Mouse (Mus musculus) lung, postnatal 0 days (tissue): ENCODE results near the gene Lsm4. TPM values are rescaled to one million over a fixed set of nuclear protein-coding genes. Genes with fewer than 3 reads are reported as not detected.
A peak's percentile ranks its signal among the peaks of the same experiment; 100 is the strongest.

Source experiments
- ATAC-seq: fragments of 200-750 bp; cut with Nextera tagmentation; 2 replicates; pipeline ENCODE4 v1.8.0; 2017; ENCODE audit warnings: moderate library complexity
- DNase-seq: peaks from one replicate; pipeline ENCODE4 v3.0.0-alpha.2; 2016; ENCODE audit warnings: low spot score
- H3K27ac ChIP-seq: fragments of 300-500 bp; sonication (generic); 2 replicates; pipeline ENCODE4 v1.5.1; 2014; ENCODE audit warnings: antibody characterized with exemption, mild to moderate bottlenecking, low read length, mixed read lengths
- H3K27me3 ChIP-seq: fragments of 300-500 bp; sonication (generic); replicated peaks from 2 replicates; pipeline ENCODE4 v1.6.1; 2014; ENCODE audit warnings: low read length, mixed read lengths; ENCODE audit not compliant: insufficient read depth
- H3K36me3 ChIP-seq: fragments of 300-500 bp; sonication (generic); 2 replicates; pipeline ENCODE4 v1.6.1; 2014; ENCODE audit warnings: low read length, mixed read lengths; ENCODE audit not compliant: insufficient read depth
- H3K4me1 ChIP-seq: fragments of 300-500 bp; sonication (generic); 2 replicates; pipeline ENCODE4 v1.6.1; 2014; ENCODE audit warnings: antibody characterized with exemption, low read depth, low read length, mixed read lengths; ENCODE audit not compliant: insufficient read depth
- H3K4me2 ChIP-seq: fragments of 300-500 bp; sonication (generic); replicated peaks from 2 replicates; pipeline ENCODE4 v1.6.1; 2014; ENCODE audit warnings: low read depth, mild to moderate bottlenecking, low read length, moderate library complexity, mixed read lengths
- H3K4me3 ChIP-seq: fragments of 300-500 bp; sonication (generic); 2 replicates; pipeline ENCODE4 v1.5.1; 2014; ENCODE audit warnings: low read depth, low read length
- H3K9ac ChIP-seq: fragments of 300-500 bp; sonication (generic); replicated peaks from 2 replicates; pipeline ENCODE4 v1.6.1; 2014; ENCODE audit warnings: low read depth, mild to moderate bottlenecking
- H3K9me3 ChIP-seq: fragments of 300-500 bp; sonication (generic); 2 replicates; pipeline ENCODE4 v1.6.1; 2016; ENCODE audit warnings: low read length, mixed read lengths
- CTCF ChIP-seq: IDR thresholded peaks from 2 replicates; pipeline ENCODE4 v1.5.1; 2016; ENCODE audit warnings: antibody characterized with exemption, mild to moderate bottlenecking
- EP300 ChIP-seq: IDR thresholded peaks from 2 replicates; pipeline ENCODE4 v1.6.1; 2016; ENCODE audit warnings: antibody characterized with exemption, mild to moderate bottlenecking, control low read depth
- WGBS: fragments of 180-500 bp; shearing (Covaris S2); extraction: QIAGEN DNeasy Blood & Tissue Kit; methylation state at CpG from one replicate; pipeline ENCODE4 v1.1.7; 2014; 5-methylcytosine and 5-hydroxymethylcytosine counted together
- polyA plus RNA-seq: library from polyadenylated mRNA; unstranded; fragments of >200 nt; fragmentation: Nextera tagmentation; extraction: Ambion mirVana; gene quantifications from 2 replicates; pipeline ENCODE4 v1.2.1, GENCODE M21; 2015

The Lsm4 gene
- polyA plus RNA-seq, 1 experiment from 2014 or later, result 104 TPM

DNA sequence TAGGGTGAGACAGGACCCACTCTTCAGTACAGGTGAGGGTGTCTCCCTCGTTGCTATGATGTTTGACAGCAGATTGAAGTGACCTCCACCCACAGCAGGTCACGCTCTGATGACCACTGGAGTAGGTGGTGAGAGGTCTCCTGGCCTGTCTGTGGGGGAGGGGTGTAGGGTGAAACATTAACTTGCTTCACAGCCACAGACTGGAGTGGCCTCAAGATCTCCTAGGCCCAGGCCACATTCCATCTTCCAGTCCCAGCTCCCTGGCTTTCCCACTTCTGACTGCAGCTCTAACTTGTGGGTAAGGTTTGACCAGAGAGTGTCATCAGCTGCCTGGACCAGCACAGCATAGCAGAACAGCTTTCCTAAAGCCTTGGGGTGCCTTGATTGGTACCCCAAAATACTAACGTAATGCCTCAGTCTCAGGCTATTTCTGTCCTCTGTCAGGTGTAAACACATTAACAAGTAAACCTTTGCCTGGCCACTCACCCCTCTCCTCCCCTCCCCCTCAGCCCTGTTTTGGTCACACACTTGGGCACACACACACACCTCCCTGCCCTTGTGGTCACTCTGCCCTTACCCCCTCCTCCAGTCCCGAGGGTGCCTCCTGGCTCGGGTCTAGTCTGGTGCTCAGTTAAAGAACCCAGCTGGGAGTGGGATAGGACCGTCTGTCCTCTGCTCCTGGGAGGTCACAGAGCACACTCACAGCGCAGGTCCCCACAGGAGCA is 50.6 kb downstream of the Lsm4 start, which contains the start of gene Pde4c:
Gene Pde4c (plus strand): TSS at position 235 of the 725 bp plus-strand sequence.
- ATAC-seq, result peak; percentile 90

DNA sequence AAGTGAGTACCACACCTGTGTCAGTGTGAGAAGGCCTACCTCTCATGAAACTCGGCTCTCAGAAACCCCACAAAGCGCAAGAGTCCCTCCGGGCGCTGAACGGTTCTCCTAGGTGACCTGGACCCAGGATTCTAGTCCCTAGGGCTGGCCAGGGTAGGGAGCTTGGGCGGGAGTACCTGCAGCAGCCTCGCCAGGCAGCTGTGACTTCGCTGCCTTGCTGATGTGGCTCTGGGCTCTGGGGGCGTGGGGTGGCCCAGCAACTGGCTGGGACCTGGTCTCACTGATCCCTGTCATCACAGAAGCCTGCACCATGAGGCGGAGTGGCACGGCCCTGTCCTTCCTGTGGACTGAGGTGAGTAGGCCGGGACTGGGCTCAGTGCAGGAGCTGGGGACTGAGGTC is 51.2 kb downstream of the Lsm4 start:
- TF ChIP-seq EP300 (no peak), CTCF (no peak)
- ATAC-seq, result no peak

More for the DNA sequence above, 50.6 kb downstream of the Lsm4 start, which contains the start of gene Pde4c:
- H3K4me1 ChIP-seq, result no peaks in the 10 kb centered on the region
- H3K9me3 ChIP-seq, result no peaks in the 10 kb centered on the region
- H3K27ac ChIP-seq, result peak within 1 kb of the TSS; percentile 39
- TF ChIP-seq CTCF (no peak), EP300 (peak; percentile 38; the same call in 1 of the 2 replicates)
- H3K9ac ChIP-seq, result no peak within 1 kb of the TSS
- no peaks in the 10 kb centered on the region for H3K36me3 ChIP-seq
- H3K27me3 ChIP-seq, result 0 out of 2 replicates have a peak, but pooled peaks cover under 1% of the 10 kb centered on the region
- peak within 1 kb of the TSS; percentile 6 for H3K4me2 ChIP-seq
- peak; percentile 86 for DNase-seq
- no peak within 1 kb of the TSS for H3K4me3 ChIP-seq
- 41% methylated on average over 7 of the region's 7 CpGs for WGBS

DNA sequence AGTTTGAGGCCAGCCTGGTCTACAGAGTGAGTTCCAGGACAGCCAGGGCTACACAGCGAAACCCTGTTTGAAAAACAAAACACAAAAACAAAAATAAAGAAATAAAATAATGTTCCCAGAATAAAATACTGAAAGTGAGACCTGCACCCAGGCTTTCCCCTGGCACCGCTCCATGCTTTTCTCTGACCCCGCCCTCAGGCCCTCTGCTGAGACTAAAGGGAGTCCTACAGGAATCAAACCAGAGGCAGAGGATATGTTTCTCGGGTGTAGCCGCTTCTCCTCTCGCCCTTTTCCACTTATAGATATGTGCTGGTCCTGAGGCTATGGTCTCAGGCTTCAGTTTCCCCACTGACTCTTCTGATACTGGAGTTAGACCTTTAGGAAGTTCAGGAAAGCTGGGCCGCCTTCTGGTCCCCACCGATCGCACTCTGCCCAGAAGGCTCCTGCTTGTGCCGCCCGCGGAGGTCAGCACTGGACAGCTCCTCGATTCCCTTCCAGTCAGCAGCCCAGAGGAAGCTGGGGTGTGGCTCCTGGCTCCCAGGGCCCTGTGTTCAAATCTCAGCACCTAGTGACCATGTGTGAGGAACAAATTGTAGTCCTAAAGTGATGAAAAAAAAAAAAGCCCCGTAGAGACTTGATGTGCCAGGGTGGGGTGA is 52.9 kb downstream of the Lsm4 start:
- Histone ChIP-seq H3K27ac (no peak overlapping the region), H3K4me1 (no peaks in the 10 kb centered on the region; the same call in 1 of the 2 replicates), H3K36me3 (no peaks in the 10 kb centered on the region), H3K4me2 (no peak overlapping the region), H3K9ac (no peak overlapping the region), H3K27me3 (peaks cover 3% of the 10 kb centered on the region; the same call in 1 of the 2 replicates), H3K9me3 (no peaks in the 10 kb centered on the region), H3K4me3 (no peak overlapping the region)
- TF ChIP-seq EP300 (no peak), CTCF (no peak)
- 26% methylated on average over 14 of the region's 14 CpGs for WGBS
- peak; percentile 41 for DNase-seq
- ATAC-seq, result no peak

More for the DNA sequence above, 51.2 kb downstream of the Lsm4 start:
- Histone ChIP-seq H3K4me2 (no peak overlapping the region), H3K9ac (no peak overlapping the region), H3K4me1 (no peaks in the 10 kb centered on the region), H3K9me3 (no peaks in the 10 kb centered on the region), H3K27me3 (0 out of 2 replicates have a peak, but pooled peaks cover 3% of the 10 kb centered on the region), H3K36me3 (no peaks in the 10 kb centered on the region), H3K4me3 (no peak overlapping the region), H3K27ac (peak overlapping the region; percentile 39)
- DNase-seq, result no peak
- 69% methylated on average over 12 of the region's 12 CpGs for WGBS

DNA sequence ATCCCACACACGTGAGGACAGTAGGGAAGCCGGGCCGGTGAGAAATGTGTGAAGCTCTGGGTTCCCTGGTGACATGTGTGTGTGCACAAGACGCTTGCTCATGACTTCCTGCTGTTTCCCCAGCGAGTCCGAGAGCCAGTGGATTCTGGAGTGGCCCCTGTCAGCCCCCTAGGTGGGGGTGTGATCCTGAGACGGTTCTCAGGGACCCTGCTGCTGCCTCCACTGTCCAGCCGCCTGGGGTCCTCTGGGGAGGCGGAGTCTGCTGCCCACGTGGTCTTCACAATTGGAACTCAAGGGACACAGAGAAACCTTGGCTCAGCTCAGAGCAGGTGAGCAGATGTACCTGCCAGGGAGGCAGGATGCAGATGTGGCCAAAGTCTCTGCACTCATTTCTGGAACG is 53.7 kb downstream of the Lsm4 start:
- Histone ChIP-seq H3K9ac (no peak overlapping the region), H3K27ac (no peak overlapping the region), H3K4me3 (no peak overlapping the region), H3K4me2 (no peak overlapping the region), H3K4me1 (no peaks in the 10 kb centered on the region; the same call in 1 of the 2 replicates), H3K36me3 (no peaks in the 10 kb centered on the region), H3K9me3 (no peaks in the 10 kb centered on the region), H3K27me3 (peaks cover 3% of the 10 kb centered on the region; the same call in 1 of the 2 replicates)
- DNase-seq, result no peak
- 30% methylated on average over 11 of the region's 11 CpGs for WGBS
- no peak for ATAC-seq
- no peak for TF ChIP-seq CTCF
- no peak for TF ChIP-seq EP300

Other genes starting within 250 kb of the Lsm4 start
- gene Crtc1, start 233.7 kb upstream of the Lsm4 start, polyA plus RNA-seq, result 5.1 and 7.0 TPM in 2 replicates
- gene Klhl26, start 196.3 kb upstream of the Lsm4 start, polyA plus RNA-seq, result 19.0 and 21.6 TPM in 2 replicates
- 4.1 and 5.2 TPM in 2 replicates for gene Tmem59l, start 185.9 kb upstream of the Lsm4 start, polyA plus RNA-seq
- 98.7 and 112 TPM in 2 replicates for gene Crlf1, start 180.1 kb upstream of the Lsm4 start, polyA plus RNA-seq
- gene Rex1bd, start 166.5 kb upstream of the Lsm4 start, polyA plus RNA-seq, result 103 and 117 TPM in 2 replicates
- 723 and 836 TPM in 2 replicates for gene Uba52, start 162.4 kb upstream of the Lsm4 start, polyA plus RNA-seq
- gene Fkbp8, start 145.5 kb upstream of the Lsm4 start, polyA plus RNA-seq, result 222 and 228 TPM in 2 replicates
- 56.1 and 62.4 TPM in 2 replicates for gene Kxd1, start 145.3 kb upstream of the Lsm4 start, polyA plus RNA-seq
- 11.8 and 13.0 TPM in 2 replicates for gene Ell, start 133.8 kb upstream of the Lsm4 start, polyA plus RNA-seq
- gene Isyna1, start 78.9 kb upstream of the Lsm4 start, polyA plus RNA-seq, result 49.1 and 57.8 TPM in 2 replicates
- 117 and 125 TPM in 2 replicates for gene Ssbp4, start 64.4 kb upstream of the Lsm4 start, polyA plus RNA-seq
- gene Lrrc25, start 57.1 kb upstream of the Lsm4 start, polyA plus RNA-seq, result 4.2 TPM in 2 replicates
- gene Gdf15, start 40.8 kb upstream of the Lsm4 start, polyA plus RNA-seq, result 1.3 and 2.3 TPM in 2 replicates
- gene Pgpep1, start 12.9 kb upstream of the Lsm4 start, polyA plus RNA-seq, result 32.9 and 34.4 TPM in 2 replicates
- gene Jund, start 25.7 kb downstream of the Lsm4 start, polyA plus RNA-seq, result 107 and 109 TPM in 2 replicates
- 0.04 and 0.07 TPM in 2 replicates for gene Iqcn, start 30.2 kb downstream of the Lsm4 start, polyA plus RNA-seq
- gene Gm3336, start 45.3 kb downstream of the Lsm4 start, polyA plus RNA-seq, result 0.50 and 0.54 TPM in 2 replicates
- gene Pde4c, start 50.5 kb downstream of the Lsm4 start, polyA plus RNA-seq, result 0.93 and 2.0 TPM in 2 replicates
- gene Rab3a, start 81.4 kb downstream of the Lsm4 start, polyA plus RNA-seq, result 17.6 and 28.6 TPM in 2 replicates
- gene Mpv17l2, start 87.7 kb downstream of the Lsm4 start, polyA plus RNA-seq, result 57.4 and 88.8 TPM in 2 replicates
- gene Pik3r2, start 103.5 kb downstream of the Lsm4 start, polyA plus RNA-seq, result 28.0 and 30.5 TPM in 2 replicates
- gene Mast3, start 131.8 kb downstream of the Lsm4 start, polyA plus RNA-seq, result 7.3 and 7.6 TPM in 2 replicates
- gene Il12rb1, start 135.2 kb downstream of the Lsm4 start, polyA plus RNA-seq, result 0.13 and 0.16 TPM in 2 replicates
- 9.4 and 10.7 TPM in 2 replicates for gene Arrdc2, start 166.5 kb downstream of the Lsm4 start, polyA plus RNA-seq
- gene Kcnn1, start 190.0 kb downstream of the Lsm4 start, polyA plus RNA-seq, result 0.24 and 0.25 TPM in 2 replicates
- 63.7 and 68.5 TPM in 2 replicates for gene Ccdc124, start 200.7 kb downstream of the Lsm4 start, polyA plus RNA-seq
- 0.12 and 0.13 TPM in 2 replicates for gene Slc5a5, start 219.5 kb downstream of the Lsm4 start, polyA plus RNA-seq
- 3,759 and 4,424 TPM in 2 replicates for gene Rpl18a, start 224.2 kb downstream of the Lsm4 start, polyA plus RNA-seq
- gene Map1s, start 232.7 kb downstream of the Lsm4 start, polyA plus RNA-seq, result 22.7 and 25.5 TPM in 2 replicates